Mouse (Mus musculus): ENCODE results near the gene Agap1. TPM values are rescaled to one million over a fixed set of nuclear protein-coding genes. Genes with fewer than 3 reads are reported as not detected.

The Agap1 gene
- total RNA-seq, 2 experiments from 2014 or later = 83.4 to 86.1 TPM

DNA sequence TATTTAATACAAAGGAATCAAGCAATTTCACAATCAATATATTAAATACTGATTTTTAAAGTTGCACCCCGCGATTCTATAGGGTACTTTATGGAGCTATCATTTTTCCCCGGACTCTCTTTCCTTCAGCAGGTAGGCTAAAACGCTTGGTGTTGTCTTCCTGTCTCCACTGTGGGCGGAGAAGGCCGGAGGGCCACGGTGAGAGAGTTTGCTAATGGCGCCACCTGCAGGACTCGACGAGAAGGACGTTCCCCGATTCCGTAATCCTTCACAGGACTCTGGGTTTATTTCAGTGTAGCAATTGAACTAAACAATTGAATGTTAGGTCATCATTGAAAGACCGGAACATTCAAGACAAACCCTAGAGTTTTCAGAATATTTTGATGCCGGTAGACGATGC, 488.6 kb downstream of the Agap1 start:
- DNase-seq (ENCODE audit: low spot score in 2 of 2) = peak; percentile 63 to 78

Data from gastrocnemius, postnatal 4 days (tissue).